Comparison of ENCODE assay signal across 21 mouse cellular contexts in genomic region chr7:34403876-34404275, GRCm38 (mm10). TPM values are rescaled to one million over a fixed set of nuclear protein-coding genes. Genes with fewer than 3 reads are reported as not detected.
A peak's percentile ranks its signal among the peaks of the same experiment; 100 is the strongest.
DNase-seq lines count a peak whose midpoint lies in the region; ATAC-seq lines count a peak whose summit lies in the region.
"Had no signal": no experiment of that assay in that cellular context is flagged by ENCODE, and none has a peak within 500 bp of the region (broad histone marks: within the 10 kb centered on the region; RNA-seq: fewer than 3 reads in every experiment).

No protein-coding gene starts in this region.

- no peak overlapping the region for H3K9ac ChIP-seq in forebrain, embryonic 11.5 days (ENCODE audit: low read length)
- H3K9ac ChIP-seq: forebrain, embryonic 13.5 days; forebrain, postnatal 0 days; hindbrain, embryonic 14.5 days; intestine, embryonic 15.5 days had no signal

- no peaks in the 10 kb centered on the region for H3K9me3 ChIP-seq in forebrain, embryonic 11.5 days (ENCODE audit: control insufficient read depth, low read length)
- no peaks in the 10 kb centered on the region for H3K9me3 ChIP-seq in forebrain, embryonic 10.5 days
- H3K9me3 ChIP-seq: forebrain, embryonic 13.5 days; G1E; hindbrain, embryonic 10.5 days; intestine, embryonic 15.5 days had no signal

- no peak for ATAC-seq in forebrain, embryonic 11.5 days (replicated peaks; ENCODE audit: low FRiP score)
- ATAC-seq: forebrain, embryonic 13.5 days; forebrain, postnatal 0 days; intestine, embryonic 15.5 days had no signal

- no peaks in the 10 kb centered on the region for H3K36me3 ChIP-seq in forebrain, embryonic 11.5 days (ENCODE audit: control insufficient read depth, insufficient read depth, low read length)
- no peaks in the 10 kb centered on the region for H3K36me3 ChIP-seq in forebrain, embryonic 10.5 days (replicated peaks)
- H3K36me3 ChIP-seq: G1E; hindbrain, embryonic 10.5 days; intestine, embryonic 15.5 days had no signal

- H3K27ac ChIP-seq in forebrain, embryonic 11.5 days (ENCODE audit: low read depth, low read length) = no peak overlapping the region
- no peak overlapping the region for H3K27ac ChIP-seq in forebrain, embryonic 10.5 days
- H3K27ac ChIP-seq: forebrain, embryonic 13.5 days; gastrocnemius, adult 2 months; hindbrain, embryonic 10.5 days; hindbrain, embryonic 14.5 days; intestine, embryonic 15.5 days had no signal

- H3K4me1 ChIP-seq in forebrain, embryonic 11.5 days (replicated peaks; ENCODE audit: control insufficient read depth, insufficient read depth, low read length) = no peaks in the 10 kb centered on the region
- H3K4me1 ChIP-seq in forebrain, embryonic 10.5 days = peaks cover 10% of the 10 kb centered on the region
- H3K4me1 ChIP-seq: forebrain, embryonic 13.5 days; hindbrain, embryonic 10.5 days; intestine, embryonic 15.5 days had no signal

- WGBS in forebrain, embryonic 11.5 days = 81% methylated on average over 11 of the region's 11 CpGs
- 82% methylated on average over 11 of the region's 11 CpGs for WGBS in forebrain, embryonic 10.5 days

- peak; percentile 13 for DNase-seq in forebrain, embryonic 11.5 days (ENCODE audit: low spot score)
- DNase-seq in forebrain, embryonic 10.5 days (ENCODE audit: extremely low spot score, low spot score) = no peak
- peak; percentile 24 for DNase-seq in A20 (ENCODE audit: low read depth, low spot score)
- peak; percentile 34 for DNase-seq in NIH3T3 (ENCODE audit: low read depth)
- peak; percentile 26 for DNase-seq in kidney, postnatal 10 days
- no peak for DNase-seq in testis, postnatal 14 days (ENCODE audit: low spot score)
- DNase-seq in cerebellum, postnatal 4 days (ENCODE audit: low spot score in 2 of 2) = no peak
- no peak for DNase-seq in frontal cortex, postnatal 36 days (ENCODE audit: low spot score in 2 of 2)
- DNase-seq: adrenal gland, postnatal 14 days; cerebellum, adult 11-12 months; cerebellum, adult 9-10 months; cerebellum, postnatal 36 days; forebrain, postnatal 0 days; gastrocnemius, adult 2 months; gastrocnemius, postnatal 25 days; heart, postnatal 10 days had no signal

- no peak overlapping the region for H3K4me2 ChIP-seq in forebrain, embryonic 11.5 days (ENCODE audit: low read depth, low read length, severe bottlenecking)
- H3K4me2 ChIP-seq: forebrain, embryonic 13.5 days; hindbrain, embryonic 14.5 days; intestine, embryonic 15.5 days had no signal

- no peaks in the 10 kb centered on the region for H3K27me3 ChIP-seq in forebrain, embryonic 11.5 days (ENCODE audit: control insufficient read depth, insufficient read depth, low read length)
- no peaks in the 10 kb centered on the region for H3K27me3 ChIP-seq in forebrain, embryonic 10.5 days (ENCODE audit: poor library complexity, severe bottlenecking)
- H3K27me3 ChIP-seq: forebrain, embryonic 13.5 days; intestine, embryonic 15.5 days had no signal

- no peak overlapping the region for H3K4me3 ChIP-seq in forebrain, embryonic 11.5 days (ENCODE audit: low read depth, low read length)
- H3K4me3 ChIP-seq in forebrain, embryonic 10.5 days = no peak overlapping the region
- H3K4me3 ChIP-seq: forebrain, embryonic 13.5 days; gastrocnemius, adult 2 months; hindbrain, embryonic 10.5 days; intestine, embryonic 15.5 days had no signal

RNA-seq across cellular contexts. Expression of gene Lsm14a, which starts 10.8 kb away (rescaled TPM):
- 66.8 and 69.1 TPM in 2 replicates for polyA plus RNA-seq in forebrain, embryonic 11.5 days (2014; fragmentation: Nextera tagmentation; extraction: Ambion mirVana)
- 102 and 105 TPM in 2 replicates for polyA plus RNA-seq in forebrain, embryonic 10.5 days (2016; fragmentation: Nextera tagmentation; extraction: Ambion mirVana)

Comparison
In these comparisons a context has a peak if more than half of its experiments do, and no peak if none do; other contexts are left out.
1. DNase-seq: peak in forebrain, embryonic 11.5 days (single experiment), A20 (single experiment), NIH3T3 (single experiment) and kidney, postnatal 10 days (single experiment); none in forebrain, embryonic 10.5 days (single experiment), testis, postnatal 14 days (single experiment), cerebellum, postnatal 4 days (0 of 2) and frontal cortex, postnatal 36 days (0 of 2).